Mouse (Mus musculus) ES-E14 (cell line): ENCODE results near the gene Olfr1396. TPM values are rescaled to one million over a fixed set of nuclear protein-coding genes. Genes with fewer than 3 reads are reported as not detected.
A peak's percentile ranks its signal among the peaks of the same experiment; 100 is the strongest.

Source experiments
- DNase-seq: peaks from one replicate; pipeline ENCODE4 v3.0.0-alpha.2; 2013; ENCODE audit warnings: low read depth, low spot score
- H3K27ac ChIP-seq: 2 replicates; pipeline ENCODE4 v1.5.1; 2012; ENCODE audit warnings: low read depth, mild to moderate bottlenecking, low read length, moderate library complexity, mixed read lengths; ENCODE audit not compliant: poor library complexity, insufficient read depth, severe bottlenecking
- H3K36me3 ChIP-seq: 2 replicates; pipeline ENCODE4 v1.6.1; 2012; ENCODE audit warnings: mild to moderate bottlenecking, low read length, moderate library complexity, mixed read lengths; ENCODE audit not compliant: control insufficient read depth, poor library complexity, insufficient read depth, severe bottlenecking
- H3K4me1 ChIP-seq, 2 experiments: fragments of 150-350 bp in 1 of 2; sonication (generic) in 1 of 2; 2 replicates each; pipeline ENCODE4 v1.6.1; 2012; ENCODE audit warnings: low read length in 2 of 2, mild to moderate bottlenecking in 1 of 2, mixed read lengths in 1 of 2; ENCODE audit not compliant: control insufficient read depth in 2 of 2, insufficient read depth in 2 of 2, poor library complexity in 1 of 2
- H3K4me3 ChIP-seq, 2 experiments: fragments of 150-350 bp in 1 of 2; sonication (generic) in 1 of 2; 2 replicates each; pipeline ENCODE4 v1.5.1; 2012; ENCODE audit warnings: low read length in 2 of 2, low read depth in 1 of 2, mild to moderate bottlenecking in 1 of 2, mixed read lengths in 1 of 2; ENCODE audit not compliant: insufficient read depth in 1 of 2, poor library complexity in 1 of 2, severe bottlenecking in 1 of 2
- H3K9ac ChIP-seq: 2 replicates; pipeline ENCODE4 v1.6.1; 2012; ENCODE audit warnings: low read depth, mild to moderate bottlenecking, low read length, mixed read lengths; ENCODE audit not compliant: poor library complexity, insufficient read depth, severe bottlenecking
- H3K9me3 ChIP-seq: fragments of 150-350 bp; sonication (generic); 2 replicates; pipeline ENCODE4 v1.6.1; 2012; ENCODE audit warnings: low read depth, mild to moderate bottlenecking, low read length; ENCODE audit not compliant: control insufficient read depth, insufficient read depth
- CHD2 ChIP-seq: IDR thresholded peaks from 2 replicates; pipeline ENCODE4 v1.6.1; 2014; ENCODE audit warnings: mild to moderate bottlenecking, low read depth, low read length, inconsistent platforms
- HCFC1 ChIP-seq: IDR thresholded peaks from 2 replicates; pipeline ENCODE4 v1.6.1; 2012; ENCODE audit warnings: low read length, inconsistent platforms, borderline replicate concordance; ENCODE audit not compliant: insufficient read depth
- MAFK ChIP-seq: IDR thresholded peaks from 2 replicates; pipeline ENCODE4 v1.6.1; 2014; ENCODE audit warnings: mild to moderate bottlenecking, low read depth, low read length, inconsistent platforms; ENCODE audit not compliant: insufficient read depth
- ZC3H11A ChIP-seq: IDR thresholded peaks from 2 replicates; pipeline ENCODE4 v1.6.1; 2012; ENCODE audit warnings: low read depth, mild to moderate bottlenecking, inconsistent platforms, low read length, borderline replicate concordance
- ZNF384 ChIP-seq: IDR thresholded peaks from 2 replicates; pipeline ENCODE4 v1.6.1; 2012; ENCODE audit warnings: low read depth, low read length, inconsistent platforms
- in situ Hi-C, 2 experiments: fragments of 600-800 bp; cut with MboI; formaldehyde crosslinking; loops; one replicate each; pipeline ENCODE4 v1.15.1; 2025; ENCODE audit warnings: low sequenced_read_pairs in 2 of 2, inconsistent platforms in 1 of 2; ENCODE audit not compliant: unreplicated experiment in 2 of 2
- total RNA-seq: library from RNA; depleted of rRNA; stranded (reverse); fragments of 300-350 nt; gene quantifications from 2 replicates; pipeline ENCODE4 v1.2.3, GENCODE M21; 2012

The Olfr1396 gene
- total RNA-seq, 1 experiment: not detected

GRCm38 (mm10) chr11:49111000-49111399 lies 3.7 kb downstream of the Olfr1396 start:
- Histone ChIP-seq H3K36me3 (no peaks in the 10 kb centered on the region), H3K4me3 (no peak overlapping the region), H3K27ac (no peak overlapping the region), H3K9me3 (no peaks in the 10 kb centered on the region), H3K9ac (no peak overlapping the region), H3K4me1 (no peaks in the 10 kb centered on the region)
- in situ Hi-C loops: loop anchor here in 1 of 2 experiments (10.0 kb wide), 1 partner anchor 236 kb away; the partner anchor contains the start of gene Irgm1
- TF ChIP-seq CHD2 (no peak), HCFC1 (no peak), ZNF384 (no peak), MAFK (no peak), ZC3H11A (no peak)
- no peak for DNase-seq

- in situ Hi-C loops: loop anchor here in 1 of 2 experiments (10.0 kb wide), 1 partner anchor 334 kb away; no protein-coding TSS in a partner anchor
- Histone ChIP-seq H3K9me3 (no peaks in the 10 kb centered on the region), H3K4me3 (no peak overlapping the region), H3K4me1 (no peaks in the 10 kb centered on the region), H3K9ac (no peak overlapping the region), H3K27ac (no peak overlapping the region), H3K36me3 (no peaks in the 10 kb centered on the region)
- TF ChIP-seq CHD2 (no peak), HCFC1 (no peak), ZC3H11A (peak; percentile 45; the same call in 1 of the 2 replicates), ZNF384 (peak; percentile 94)
- no peak for DNase-seq
These were observed 5.8 kb downstream of the Olfr1396 start for GRCm38 (mm10) chr11:49108833-49109232.

GRCm38 (mm10) chr11:49107650-49108537 lies 6.8 kb downstream of the Olfr1396 start:
- Histone ChIP-seq H3K9me3 (no peaks in the 10 kb centered on the region), H3K27ac (no peak overlapping the region), H3K9ac (no peak overlapping the region), H3K4me3 (no peak overlapping the region), H3K36me3 (no peaks in the 10 kb centered on the region), H3K4me1 (no peaks in the 10 kb centered on the region)
- DNase-seq: no peak
- in situ Hi-C loops: loop anchor here in 1 of 2 experiments (10.0 kb wide), 1 partner anchor 333 kb away; no protein-coding TSS in a partner anchor
- no peak for TF ChIP-seq MAFK
- no peak for TF ChIP-seq CHD2
- TF ChIP-seq HCFC1: no peak

GRCm38 (mm10) chr11:49105752-49106151 lies 8.9 kb downstream of the Olfr1396 start:
- H3K4me3 ChIP-seq: no peak overlapping the region
- no peak for DNase-seq
- TF ChIP-seq CHD2 (no peak), ZNF384 (no peak), HCFC1 (no peak), ZC3H11A (no peak), MAFK (no peak)

More at GRCm38 (mm10) chr11:49105752-49106151, 8.9 kb downstream of the Olfr1396 start:
- Histone ChIP-seq H3K27ac (no peak overlapping the region), H3K36me3 (no peaks in the 10 kb centered on the region), H3K9ac (no peak overlapping the region), H3K4me1 (no peaks in the 10 kb centered on the region), H3K9me3 (no peaks in the 10 kb centered on the region)
- in situ Hi-C loops: loop anchor here in 1 of 2 experiments (10.0 kb wide), 1 partner anchor 331 kb away; no protein-coding TSS in a partner anchor
